Mouse (Mus musculus): ENCODE results near the gene Zfhx2. TPM values are rescaled to one million over a fixed set of nuclear protein-coding genes. Genes with fewer than 3 reads are reported as not detected.

Gene Zfhx2
- total RNA-seq, 1 experiment, result 9.4 TPM

GRCm38 (mm10) chr14:55024236-55024635 is 67.9 kb downstream of the Zfhx2 start:
- no peak overlapping the region; a peak in 1 of 4 replicates for H3K4me3 ChIP-seq (ENCODE audit: insufficient read depth in 1 of 2, low read depth in 1 of 2, low read length in 2 of 2, poor library complexity in 1 of 2, severe bottlenecking in 1 of 2)
- H3K27ac ChIP-seq (ENCODE audit: insufficient read depth, low read depth, low read length, poor library complexity, severe bottlenecking), result no peak overlapping the region
- H3K4me1 ChIP-seq (ENCODE audit: control insufficient read depth in 2 of 2, insufficient read depth in 2 of 2, low read length in 2 of 2, poor library complexity in 1 of 2), result peaks cover 1 to 19% of the 10 kb centered on the region in 2 experiments; a peak in 2 of 4 replicates
- H3K36me3 ChIP-seq (ENCODE audit: control insufficient read depth, insufficient read depth, low read length, poor library complexity, severe bottlenecking), result peaks cover 22% of the 10 kb centered on the region
- no peak for DNase-seq (ENCODE audit: low read depth, low spot score)
- in situ Hi-C loops (cut with MboI; ENCODE audit: low sequenced_read_pairs in 2 of 2, unreplicated experiment in 2 of 2), result no loop called here
- no peaks in the 10 kb centered on the region for H3K9me3 ChIP-seq (ENCODE audit: control insufficient read depth, insufficient read depth, low read depth, low read length)
- H3K9ac ChIP-seq (ENCODE audit: insufficient read depth, low read depth, low read length, poor library complexity, severe bottlenecking), result no peak overlapping the region
- peak; percentile 76 for TF ChIP-seq ZNF384 (IDR thresholded peaks at IDR 0.05; ENCODE audit: low read depth, low read length)
- no peak for TF ChIP-seq MAFK (IDR thresholded peaks at IDR 0.05; ENCODE audit: insufficient read depth, low read depth, low read length)
- TF ChIP-seq ZC3H11A (IDR thresholded peaks at IDR 0.05; ENCODE audit: borderline replicate concordance, low read depth, low read length), result peak; percentile 80
- TF ChIP-seq HCFC1 (IDR thresholded peaks at IDR 0.05; ENCODE audit: borderline replicate concordance, insufficient read depth, low read length), result no peak
- no peak for TF ChIP-seq CHD2 (IDR thresholded peaks at IDR 0.05; ENCODE audit: low read depth, low read length)

DNA sequence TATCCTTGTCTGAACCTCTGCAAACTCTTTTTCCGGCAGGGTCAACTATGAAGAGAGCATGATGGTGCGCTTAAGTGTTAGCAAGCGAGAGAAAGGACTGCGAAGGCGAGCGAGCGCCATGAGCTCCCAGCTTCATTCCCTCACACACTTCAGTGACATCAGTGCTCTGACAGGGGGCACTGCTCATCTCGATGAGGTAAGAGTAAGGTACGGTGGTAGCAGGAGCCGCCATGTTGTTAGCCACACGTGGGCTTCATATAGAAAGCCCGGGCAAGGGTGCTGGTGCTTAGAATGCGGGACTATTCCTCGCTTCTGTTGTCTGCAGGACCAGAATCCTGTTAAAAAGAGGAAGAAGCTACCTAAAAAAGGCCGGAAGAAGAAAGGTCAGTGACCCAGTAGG is 69.1 kb downstream of the Zfhx2 start:
- H3K9ac ChIP-seq (ENCODE audit: insufficient read depth, low read depth, low read length, poor library complexity, severe bottlenecking), result peak overlapping the region; percentile 57; the same call in 1 of the 2 replicates
- no peaks in the 10 kb centered on the region for H3K9me3 ChIP-seq (ENCODE audit: control insufficient read depth, insufficient read depth, low read depth, low read length)
- in situ Hi-C loops (cut with MboI; ENCODE audit: low sequenced_read_pairs in 2 of 2, unreplicated experiment in 2 of 2), result no loop called here
- peak overlapping the region; percentile 26; the same call in 1 of the 2 replicates for H3K27ac ChIP-seq (ENCODE audit: insufficient read depth, low read depth, low read length, poor library complexity, severe bottlenecking)
- H3K4me3 ChIP-seq (ENCODE audit: insufficient read depth in 1 of 2, low read depth in 1 of 2, low read length in 2 of 2, poor library complexity in 1 of 2, severe bottlenecking in 1 of 2), result peak overlapping the region in 1 of 2 experiments; percentile 44; a peak in 1 of 4 replicates
- H3K36me3 ChIP-seq (ENCODE audit: control insufficient read depth, insufficient read depth, low read length, poor library complexity, severe bottlenecking), result peaks cover 23% of the 10 kb centered on the region
- TF ChIP-seq HCFC1 (IDR thresholded peaks at IDR 0.05; ENCODE audit: borderline replicate concordance, insufficient read depth, low read length) (no peak), MAFK (IDR thresholded peaks at IDR 0.05; ENCODE audit: insufficient read depth, low read depth, low read length) (no peak), ZC3H11A (IDR thresholded peaks at IDR 0.05; ENCODE audit: borderline replicate concordance, low read depth, low read length) (no peak), ZNF384 (IDR thresholded peaks at IDR 0.05; ENCODE audit: low read depth, low read length) (no peak), CHD2 (IDR thresholded peaks at IDR 0.05; ENCODE audit: low read depth, low read length) (no peak)
- DNase-seq (ENCODE audit: low read depth, low spot score), result no peak
- peaks cover 0 to 12% of the 10 kb centered on the region in 2 experiments; a peak in 1 of 4 replicates for H3K4me1 ChIP-seq (ENCODE audit: control insufficient read depth in 2 of 2, insufficient read depth in 2 of 2, low read length in 2 of 2, poor library complexity in 1 of 2)

DNA sequence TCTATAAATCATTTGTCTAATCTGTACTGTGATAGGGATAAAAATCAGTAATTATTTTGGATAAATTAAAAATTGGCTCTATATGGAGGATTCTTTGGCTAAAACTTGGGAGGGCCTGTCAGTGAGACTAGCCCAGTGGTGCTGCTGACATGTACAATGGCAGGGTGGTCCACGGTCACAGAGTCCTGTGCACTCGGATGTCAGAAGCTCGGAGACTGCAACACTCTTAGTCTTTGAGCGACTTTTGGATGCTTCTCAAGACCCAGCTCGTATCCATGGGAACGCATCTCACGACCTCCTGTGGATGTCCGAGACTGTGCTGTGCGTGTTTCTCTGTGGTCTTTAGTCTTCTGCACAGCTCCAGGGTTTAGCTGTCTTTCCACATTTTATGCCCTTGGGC is 71.7 kb downstream of the Zfhx2 start:
- no peak overlapping the region for H3K9ac ChIP-seq (ENCODE audit: insufficient read depth, low read depth, low read length, poor library complexity, severe bottlenecking)
- no peak for TF ChIP-seq ZC3H11A (IDR thresholded peaks at IDR 0.05; ENCODE audit: borderline replicate concordance, low read depth, low read length)
- no peak for TF ChIP-seq ZNF384 (IDR thresholded peaks at IDR 0.05; ENCODE audit: low read depth, low read length)
- no peak for TF ChIP-seq HCFC1 (IDR thresholded peaks at IDR 0.05; ENCODE audit: borderline replicate concordance, insufficient read depth, low read length)
- no peak for TF ChIP-seq MAFK (IDR thresholded peaks at IDR 0.05; ENCODE audit: insufficient read depth, low read depth, low read length)
- TF ChIP-seq CHD2 (IDR thresholded peaks at IDR 0.05; ENCODE audit: low read depth, low read length), result no peak
- DNase-seq (ENCODE audit: low read depth, low spot score), result no peak
- H3K4me3 ChIP-seq (ENCODE audit: insufficient read depth in 1 of 2, low read depth in 1 of 2, low read length in 2 of 2, poor library complexity in 1 of 2, severe bottlenecking in 1 of 2), result no peak overlapping the region
- in situ Hi-C loops (cut with MboI; ENCODE audit: low sequenced_read_pairs in 2 of 2, unreplicated experiment in 2 of 2), result no loop called here
- no peak overlapping the region for H3K27ac ChIP-seq (ENCODE audit: insufficient read depth, low read depth, low read length, poor library complexity, severe bottlenecking)
- H3K36me3 ChIP-seq (ENCODE audit: control insufficient read depth, insufficient read depth, low read length, poor library complexity, severe bottlenecking), result peaks cover 27% of the 10 kb centered on the region
- no peaks in the 10 kb centered on the region for H3K9me3 ChIP-seq (ENCODE audit: control insufficient read depth, insufficient read depth, low read depth, low read length)
- peaks cover 0 to 5% of the 10 kb centered on the region in 2 experiments; a peak in 1 of 4 replicates for H3K4me1 ChIP-seq (ENCODE audit: control insufficient read depth in 2 of 2, insufficient read depth in 2 of 2, low read length in 2 of 2, poor library complexity in 1 of 2)

- Histone ChIP-seq H3K9ac (ENCODE audit: insufficient read depth, low read depth, low read length, poor library complexity, severe bottlenecking) (no peak overlapping the region), H3K4me3 (ENCODE audit: insufficient read depth in 1 of 2, low read depth in 1 of 2, low read length in 2 of 2, poor library complexity in 1 of 2, severe bottlenecking in 1 of 2) (no peak overlapping the region), H3K9me3 (ENCODE audit: control insufficient read depth, insufficient read depth, low read depth, low read length) (no peaks in the 10 kb centered on the region), H3K27ac (ENCODE audit: insufficient read depth, low read depth, low read length, poor library complexity, severe bottlenecking) (no peak overlapping the region), H3K36me3 (ENCODE audit: control insufficient read depth, insufficient read depth, low read length, poor library complexity, severe bottlenecking) (peaks cover 11% of the 10 kb centered on the region), H3K4me1 (ENCODE audit: control insufficient read depth in 2 of 2, insufficient read depth in 2 of 2, low read length in 2 of 2, poor library complexity in 1 of 2) (no peaks in the 10 kb centered on the region)
- no peak for TF ChIP-seq ZNF384 (IDR thresholded peaks at IDR 0.05; ENCODE audit: low read depth, low read length)
- TF ChIP-seq MAFK (IDR thresholded peaks at IDR 0.05; ENCODE audit: insufficient read depth, low read depth, low read length), result no peak
- no peak for TF ChIP-seq CHD2 (IDR thresholded peaks at IDR 0.05; ENCODE audit: low read depth, low read length)
- no peak for TF ChIP-seq HCFC1 (IDR thresholded peaks at IDR 0.05; ENCODE audit: borderline replicate concordance, insufficient read depth, low read length)
- no peak for TF ChIP-seq ZC3H11A (IDR thresholded peaks at IDR 0.05; ENCODE audit: borderline replicate concordance, low read depth, low read length)
- in situ Hi-C loops (cut with MboI; ENCODE audit: low sequenced_read_pairs in 2 of 2, unreplicated experiment in 2 of 2), result loop anchor here in 1 of 2 experiments (10.0 kb wide), 2 partner anchors 112 to 172 kb away; no protein-coding TSS in a partner anchor
- no peak for DNase-seq (ENCODE audit: low read depth, low spot score)
These were observed 75.2 kb downstream of the Zfhx2 start for GRCm38 (mm10) chr14:55016876-55017275.

Measured in ES-E14 (cell line).